Mouse (Mus musculus): ENCODE data around the gene Lpp. TPM values are rescaled to one million over a fixed set of nuclear protein-coding genes. Genes with fewer than 3 reads are reported as not detected.

Gene Lpp
- polyA plus RNA-seq, 1 experiment from 2014 or later, result 46.6 TPM

- WGBS, result 86% methylated on average over 1 of the region's 1 CpGs
- no peak for ATAC-seq (ENCODE audit: insufficient number of reproducible peaks, insufficient read depth, low FRiP score, low read depth)
- Histone ChIP-seq H3K9ac (ENCODE audit: low read length) (no peak overlapping the region), H3K36me3 (ENCODE audit: control insufficient read depth, insufficient read depth, low read length) (no peaks in the 10 kb centered on the region), H3K27ac (replicated peaks in 1 of 2; ENCODE audit: control insufficient read depth in 1 of 2, insufficient read depth in 1 of 2, low read depth in 2 of 2, low read length in 2 of 2) (no peak overlapping the region), H3K4me3 (ENCODE audit: control insufficient read depth in 1 of 2, insufficient read depth in 1 of 2, low read depth in 1 of 2, low read length in 2 of 2) (no peak overlapping the region), H3K27me3 (ENCODE audit: control insufficient read depth, insufficient read depth, low read length) (no peaks in the 10 kb centered on the region), H3K4me1 (ENCODE audit: control insufficient read depth in 2 of 2, insufficient read depth in 2 of 2, low read length in 2 of 2) (peaks cover 16 to 40% of the 10 kb centered on the region in 2 experiments), H3K9me3 (ENCODE audit: control insufficient read depth, low read length) (no peaks in the 10 kb centered on the region), H3K4me2 (ENCODE audit: low read length) (no peak overlapping the region)
Observed at GRCm38 (mm10) chr16:24509813-24510166, 116.5 kb downstream of the Lpp start.

GRCm38 (mm10) chr16:24513228-24513627, 119.9 kb downstream of the Lpp start:
- WGBS, result 91% methylated on average over 4 of the region's 4 CpGs
- ATAC-seq (ENCODE audit: insufficient number of reproducible peaks, insufficient read depth, low FRiP score, low read depth), result no peak
- Histone ChIP-seq H3K36me3 (ENCODE audit: control insufficient read depth, insufficient read depth, low read length) (no peaks in the 10 kb centered on the region), H3K9ac (ENCODE audit: low read length) (no peak overlapping the region), H3K9me3 (ENCODE audit: control insufficient read depth, low read length) (no peaks in the 10 kb centered on the region), H3K4me1 (ENCODE audit: control insufficient read depth in 2 of 2, insufficient read depth in 2 of 2, low read length in 2 of 2) (peaks cover 22 to 49% of the 10 kb centered on the region in 2 experiments), H3K27me3 (ENCODE audit: control insufficient read depth, insufficient read depth, low read length) (no peaks in the 10 kb centered on the region), H3K4me2 (ENCODE audit: low read length) (0 out of 2 replicates have a peak overlapping the region, but pooled peaks have one; percentile 17), H3K27ac (replicated peaks in 1 of 2; ENCODE audit: control insufficient read depth in 1 of 2, insufficient read depth in 1 of 2, low read depth in 2 of 2, low read length in 2 of 2) (no peak overlapping the region), H3K4me3 (ENCODE audit: control insufficient read depth in 1 of 2, insufficient read depth in 1 of 2, low read depth in 1 of 2, low read length in 2 of 2) (no peak overlapping the region)

- H3K4me3 ChIP-seq (ENCODE audit: control insufficient read depth in 1 of 2, insufficient read depth in 1 of 2, low read depth in 1 of 2, low read length in 2 of 2), result no peak overlapping the region
- ATAC-seq (ENCODE audit: insufficient number of reproducible peaks, insufficient read depth, low FRiP score, low read depth), result no peak
- no peaks in the 10 kb centered on the region for H3K27me3 ChIP-seq (ENCODE audit: control insufficient read depth, insufficient read depth, low read length)
- no peaks in the 10 kb centered on the region for H3K9me3 ChIP-seq (ENCODE audit: control insufficient read depth, low read length)
- no peaks in the 10 kb centered on the region for H3K36me3 ChIP-seq (ENCODE audit: control insufficient read depth, insufficient read depth, low read length)
- no peak overlapping the region for H3K4me2 ChIP-seq (ENCODE audit: low read length)
- WGBS, result 77% methylated on average over 11 of the region's 11 CpGs
- H3K9ac ChIP-seq (ENCODE audit: low read length), result no peak overlapping the region
- H3K4me1 ChIP-seq (ENCODE audit: control insufficient read depth in 2 of 2, insufficient read depth in 2 of 2, low read length in 2 of 2), result peaks cover 19 to 47% of the 10 kb centered on the region in 2 experiments
- no peak overlapping the region for H3K27ac ChIP-seq (replicated peaks in 1 of 2; ENCODE audit: control insufficient read depth in 1 of 2, insufficient read depth in 1 of 2, low read depth in 2 of 2, low read length in 2 of 2)
Observed at GRCm38 (mm10) chr16:24514802-24515727, 121.8 kb downstream of the Lpp start.

DNA sequence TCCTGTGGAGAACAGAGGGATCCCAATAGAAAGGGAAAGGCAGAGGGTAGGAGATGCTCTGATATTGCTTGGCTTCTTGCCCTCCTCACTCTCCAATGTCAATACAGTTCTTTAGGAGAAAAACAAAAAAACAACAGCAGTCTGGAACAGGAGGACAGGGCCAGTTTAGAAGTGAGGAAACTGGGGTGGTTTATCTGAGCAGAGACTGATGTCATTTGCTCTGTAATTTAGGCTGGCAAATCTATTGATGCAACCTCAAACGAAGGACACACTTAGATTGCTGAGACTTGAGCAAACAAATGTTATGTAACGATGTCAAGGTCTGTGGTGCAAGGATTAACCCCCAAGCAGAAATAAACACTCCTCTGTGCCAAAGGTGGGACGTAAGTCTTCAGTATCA, 123.7 kb downstream of the Lpp start:
- no peak overlapping the region for H3K9ac ChIP-seq (ENCODE audit: low read length)
- H3K4me3 ChIP-seq (ENCODE audit: control insufficient read depth in 1 of 2, insufficient read depth in 1 of 2, low read depth in 1 of 2, low read length in 2 of 2), result no peak overlapping the region
- no peaks in the 10 kb centered on the region for H3K36me3 ChIP-seq (ENCODE audit: control insufficient read depth, insufficient read depth, low read length)
- H3K9me3 ChIP-seq (ENCODE audit: control insufficient read depth, low read length), result no peaks in the 10 kb centered on the region
- H3K27ac ChIP-seq (replicated peaks in 1 of 2; ENCODE audit: control insufficient read depth in 1 of 2, insufficient read depth in 1 of 2, low read depth in 2 of 2, low read length in 2 of 2), result no peak overlapping the region
- no peak overlapping the region for H3K4me2 ChIP-seq (ENCODE audit: low read length)
- WGBS, result 75% methylated on average over 3 of the region's 3 CpGs
- H3K4me1 ChIP-seq (ENCODE audit: control insufficient read depth in 2 of 2, insufficient read depth in 2 of 2, low read length in 2 of 2), result peaks cover 19 to 40% of the 10 kb centered on the region in 2 experiments
- no peak for ATAC-seq (ENCODE audit: insufficient number of reproducible peaks, insufficient read depth, low FRiP score, low read depth)
- no peaks in the 10 kb centered on the region for H3K27me3 ChIP-seq (ENCODE audit: control insufficient read depth, insufficient read depth, low read length)

DNA sequence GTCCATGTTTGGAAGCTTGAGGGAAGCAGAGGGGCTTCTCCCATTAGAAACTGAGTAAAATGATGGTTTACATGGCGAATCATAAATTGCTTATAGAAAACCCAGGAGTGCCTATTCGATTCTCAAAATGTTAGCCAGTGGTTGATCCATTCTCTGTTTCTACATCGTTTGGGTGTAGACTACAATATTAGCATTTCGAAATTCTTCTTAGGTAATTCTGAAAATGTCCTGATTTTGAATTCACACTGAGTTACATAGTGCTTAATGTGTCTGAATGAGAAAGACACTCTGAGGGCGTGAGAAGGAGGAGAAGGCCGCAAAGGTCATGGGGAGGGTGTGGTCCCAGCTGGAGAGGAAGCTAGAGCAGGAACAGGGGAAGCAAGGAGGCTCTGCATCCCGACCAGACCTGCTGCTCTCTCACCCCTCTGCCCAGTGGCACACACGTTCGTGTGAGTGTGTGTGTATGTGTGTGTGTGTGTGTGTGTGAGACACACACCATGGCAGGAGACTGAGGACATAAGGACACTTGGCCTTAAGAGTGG, 124.3 kb downstream of the Lpp start:
- no peak for ATAC-seq (ENCODE audit: insufficient number of reproducible peaks, insufficient read depth, low FRiP score, low read depth)
- H3K4me1 ChIP-seq (ENCODE audit: control insufficient read depth in 2 of 2, insufficient read depth in 2 of 2, low read length in 2 of 2), result peaks cover 15 to 34% of the 10 kb centered on the region in 2 experiments

GRCm38 (mm10) chr16:24518785-24519184, 125.5 kb downstream of the Lpp start:
- Histone ChIP-seq H3K27ac (replicated peaks in 1 of 2; ENCODE audit: control insufficient read depth in 1 of 2, insufficient read depth in 1 of 2, low read depth in 2 of 2, low read length in 2 of 2) (no peak overlapping the region), H3K9me3 (ENCODE audit: control insufficient read depth, low read length) (no peaks in the 10 kb centered on the region), H3K4me2 (ENCODE audit: low read length) (no peak overlapping the region), H3K4me1 (ENCODE audit: control insufficient read depth in 2 of 2, insufficient read depth in 2 of 2, low read length in 2 of 2) (peaks cover 8 to 30% of the 10 kb centered on the region in 2 experiments), H3K4me3 (ENCODE audit: control insufficient read depth in 1 of 2, insufficient read depth in 1 of 2, low read depth in 1 of 2, low read length in 2 of 2) (no peak overlapping the region), H3K36me3 (ENCODE audit: control insufficient read depth, insufficient read depth, low read length) (no peaks in the 10 kb centered on the region), H3K27me3 (ENCODE audit: control insufficient read depth, insufficient read depth, low read length) (no peaks in the 10 kb centered on the region), H3K9ac (ENCODE audit: low read length) (no peak overlapping the region)
- ATAC-seq (ENCODE audit: insufficient number of reproducible peaks, insufficient read depth, low FRiP score, low read depth), result no peak
- WGBS, result 71% methylated on average over 7 of the region's 7 CpGs

More for the DNA sequence above, 124.3 kb downstream of the Lpp start:
- Histone ChIP-seq H3K9ac (ENCODE audit: low read length) (no peak overlapping the region), H3K9me3 (ENCODE audit: control insufficient read depth, low read length) (no peaks in the 10 kb centered on the region), H3K36me3 (ENCODE audit: control insufficient read depth, insufficient read depth, low read length) (no peaks in the 10 kb centered on the region), H3K27ac (replicated peaks in 1 of 2; ENCODE audit: control insufficient read depth in 1 of 2, insufficient read depth in 1 of 2, low read depth in 2 of 2, low read length in 2 of 2) (no peak overlapping the region), H3K4me3 (ENCODE audit: control insufficient read depth in 1 of 2, insufficient read depth in 1 of 2, low read depth in 1 of 2, low read length in 2 of 2) (no peak overlapping the region), H3K27me3 (ENCODE audit: control insufficient read depth, insufficient read depth, low read length) (no peaks in the 10 kb centered on the region), H3K4me2 (ENCODE audit: low read length) (no peak overlapping the region)
- 60% methylated on average over 9 of the region's 9 CpGs for WGBS

DNA sequence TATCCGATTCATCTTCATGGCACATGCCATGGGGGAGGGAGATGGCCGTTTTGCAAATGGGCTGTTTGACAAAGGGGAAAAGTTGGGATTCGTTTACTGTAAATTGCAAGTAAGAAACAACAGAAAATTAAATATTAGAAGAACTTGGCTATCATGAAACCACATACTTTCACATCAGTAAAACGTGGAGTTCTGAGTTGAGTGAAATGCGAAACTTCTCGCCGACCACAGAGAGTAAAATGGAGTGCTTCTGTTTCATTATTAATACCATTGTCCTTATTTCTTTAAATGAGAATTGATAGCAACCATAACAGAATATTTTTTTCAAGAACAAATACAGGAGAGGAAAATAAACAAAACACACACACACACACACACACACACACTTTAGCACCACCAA, 133.9 kb downstream of the Lpp start:
- Histone ChIP-seq H3K27ac (replicated peaks in 1 of 2; ENCODE audit: control insufficient read depth in 1 of 2, insufficient read depth in 1 of 2, low read depth in 2 of 2, low read length in 2 of 2) (no peak overlapping the region), H3K27me3 (ENCODE audit: control insufficient read depth, insufficient read depth, low read length) (no peaks in the 10 kb centered on the region), H3K9me3 (ENCODE audit: control insufficient read depth, low read length) (no peaks in the 10 kb centered on the region), H3K4me1 (ENCODE audit: control insufficient read depth in 2 of 2, insufficient read depth in 2 of 2, low read length in 2 of 2) (peaks cover 0 to 2% of the 10 kb centered on the region in 2 experiments; a peak in 1 of 4 replicates), H3K36me3 (ENCODE audit: control insufficient read depth, insufficient read depth, low read length) (no peaks in the 10 kb centered on the region), H3K4me2 (ENCODE audit: low read length) (no peak overlapping the region), H3K4me3 (ENCODE audit: control insufficient read depth in 1 of 2, insufficient read depth in 1 of 2, low read depth in 1 of 2, low read length in 2 of 2) (no peak overlapping the region), H3K9ac (ENCODE audit: low read length) (no peak overlapping the region)
- 90% methylated on average over 7 of the region's 7 CpGs for WGBS
- no peak for ATAC-seq (ENCODE audit: insufficient number of reproducible peaks, insufficient read depth, low FRiP score, low read depth)

Data from heart, embryonic 14.5 days (tissue).